ENCODE assay signal across 17 mouse cellular contexts in genomic region chr10:67065927-67066326, GRCm38 (mm10). TPM values are rescaled to one million over a fixed set of nuclear protein-coding genes. Genes with fewer than 3 reads are reported as not detected.
A peak's percentile ranks its signal among the peaks of the same experiment; 100 is the strongest.
DNase-seq lines count a peak whose midpoint lies in the region; ATAC-seq and TF ChIP-seq lines count a peak whose summit lies in the region.
"Had no signal": no experiment of that assay in that cellular context is flagged by ENCODE, and none has a peak within 500 bp of the region (broad histone marks: within the 10 kb centered on the region; RNA-seq: fewer than 3 reads in every experiment).

No protein-coding gene starts in this region.

- no peak overlapping the region for H3K4me3 ChIP-seq in heart, postnatal 0 days (ENCODE audit: low read depth, low read length)
- no peak overlapping the region for H3K4me3 ChIP-seq in heart, adult 2 months
- no peak overlapping the region for H3K4me3 ChIP-seq in forebrain, embryonic 16.5 days (replicated peaks; ENCODE audit: low read length)
- H3K4me3 ChIP-seq in hindbrain, postnatal 0 days (ENCODE audit: low read length), result no peak overlapping the region
- H3K4me3 ChIP-seq in neural tube, embryonic 13.5 days, result no peak overlapping the region
- H3K4me3 ChIP-seq: left cerebral cortex, adult 2 months; limb, embryonic 15.5 days had no signal

- no peak overlapping the region for H3K4me2 ChIP-seq in heart, postnatal 0 days (ENCODE audit: low read depth, low read length)
- H3K4me2 ChIP-seq in forebrain, embryonic 16.5 days (ENCODE audit: low read length), result no peak overlapping the region
- no peak overlapping the region for H3K4me2 ChIP-seq in hindbrain, postnatal 0 days (ENCODE audit: low read depth, low read length)
- H3K4me2 ChIP-seq in neural tube, embryonic 13.5 days, result no peak overlapping the region
- H3K4me2 ChIP-seq: limb, embryonic 15.5 days; lung, embryonic 14.5 days had no signal

- H3K9ac ChIP-seq in heart, postnatal 0 days (replicated peaks; ENCODE audit: low read depth, low read length), result no peak overlapping the region
- no peak overlapping the region for H3K9ac ChIP-seq in heart, adult 2 months (ENCODE audit: low read depth, low read length)
- H3K9ac ChIP-seq in forebrain, embryonic 16.5 days (replicated peaks; ENCODE audit: low read depth, low read length), result no peak overlapping the region
- no peak overlapping the region for H3K9ac ChIP-seq in hindbrain, postnatal 0 days (replicated peaks; ENCODE audit: low read length)
- 0 out of 2 replicates have a peak overlapping the region, but pooled peaks have one; percentile 1 for H3K9ac ChIP-seq in neural tube, embryonic 13.5 days
- H3K9ac ChIP-seq: limb, embryonic 15.5 days; lung, embryonic 14.5 days had no signal

- 0 out of 2 replicates have a peak, but pooled peaks have one; percentile 8 for ATAC-seq in heart, postnatal 0 days (ENCODE audit: insufficient read depth, low read depth)
- ATAC-seq in forebrain, embryonic 16.5 days, result peak; percentile 48; the same call in 1 of the 2 replicates
- ATAC-seq in hindbrain, postnatal 0 days, result 0 out of 2 replicates have a peak, but pooled peaks have one; percentile 31
- peak; percentile 72 for ATAC-seq in neural tube, embryonic 13.5 days (ENCODE audit: low read depth)

- no peaks in the 10 kb centered on the region for H3K9me3 ChIP-seq in heart, postnatal 0 days (replicated peaks; ENCODE audit: control insufficient read depth, low read length)
- no peaks in the 10 kb centered on the region for H3K9me3 ChIP-seq in forebrain, embryonic 16.5 days (ENCODE audit: control insufficient read depth, low read length)
- H3K9me3 ChIP-seq in hindbrain, postnatal 0 days (ENCODE audit: low read length), result no peaks in the 10 kb centered on the region
- H3K9me3 ChIP-seq in neural tube, embryonic 13.5 days, result no peaks in the 10 kb centered on the region
- H3K9me3 ChIP-seq: limb, embryonic 15.5 days had no signal

- peaks cover 22% of the 10 kb centered on the region for H3K4me1 ChIP-seq in heart, postnatal 0 days (ENCODE audit: control insufficient read depth, insufficient read depth)
- peaks cover 14% of the 10 kb centered on the region for H3K4me1 ChIP-seq in heart, adult 2 months (ENCODE audit: control insufficient read depth, insufficient read depth, low read length)
- peaks cover 23% of the 10 kb centered on the region for H3K4me1 ChIP-seq in forebrain, embryonic 16.5 days (replicated peaks; ENCODE audit: control insufficient read depth, insufficient read depth, low read length)
- no peaks in the 10 kb centered on the region for H3K4me1 ChIP-seq in hindbrain, postnatal 0 days (ENCODE audit: insufficient read depth, low read length)
- H3K4me1 ChIP-seq in neural tube, embryonic 13.5 days (replicated peaks), result peaks cover 41% of the 10 kb centered on the region

- H3K27ac ChIP-seq in heart, postnatal 0 days (ENCODE audit: low read depth), result peak overlapping the region; percentile 40
- no peak overlapping the region; the same call in 1 of the 2 replicates for H3K27ac ChIP-seq in heart, adult 2 months
- no peak overlapping the region for H3K27ac ChIP-seq in forebrain, embryonic 16.5 days (ENCODE audit: low read length)
- H3K27ac ChIP-seq in hindbrain, postnatal 0 days, result peak overlapping the region; percentile 9; the same call in 1 of the 2 replicates
- peak overlapping the region; percentile 83 for H3K27ac ChIP-seq in neural tube, embryonic 13.5 days (replicated peaks)
- H3K27ac ChIP-seq: left cerebral cortex, adult 2 months; limb, embryonic 15.5 days had no signal

- H3K36me3 ChIP-seq in heart, postnatal 0 days (replicated peaks; ENCODE audit: control insufficient read depth, insufficient read depth, low read length), result no peaks in the 10 kb centered on the region
- H3K36me3 ChIP-seq in heart, adult 2 months (ENCODE audit: control insufficient read depth, insufficient read depth, low read length), result peaks cover 7% of the 10 kb centered on the region
- H3K36me3 ChIP-seq in forebrain, embryonic 16.5 days (ENCODE audit: control insufficient read depth, insufficient read depth), result no peaks in the 10 kb centered on the region
- no peaks in the 10 kb centered on the region for H3K36me3 ChIP-seq in hindbrain, postnatal 0 days (ENCODE audit: insufficient read depth, low read length)
- no peaks in the 10 kb centered on the region for H3K36me3 ChIP-seq in neural tube, embryonic 13.5 days
- H3K36me3 ChIP-seq: limb, embryonic 15.5 days had no signal

- no peak for DNase-seq in heart, postnatal 0 days (ENCODE audit: low spot score)
- no peak for DNase-seq in heart, adult 2 months
- DNase-seq in hindbrain, postnatal 0 days (ENCODE audit: low spot score), result no peak
- DNase-seq in adrenal gland, postnatal 10 days, result no peak
- DNase-seq in kidney, adult 18-20 months, result no peak
- DNase-seq in right cerebral cortex, adult 2 months (ENCODE audit: low spot score in 2 of 2), result no peak
- DNase-seq: adrenal gland, postnatal 14 days; cerebellum, postnatal 36 days; gastrocnemius, postnatal 25 days; kidney, adult 2 months; lung, embryonic 14.5 days; right cerebral cortex, adult 18-20 months had no signal

- intact Hi-C loops in heart, adult 2 months (cut with DNase I), result no loop called here

- TF ChIP-seq EP300 in heart, postnatal 0 days (IDR thresholded peaks at IDR 0.05; ENCODE audit: low read depth), result no peak
- TF ChIP-seq EP300 in heart, adult 2 months (IDR thresholded peaks at IDR 0.05; ENCODE audit: insufficient read depth, low read depth, low read length), result no peak

- 57% methylated on average over 5 of the region's 5 CpGs for WGBS in heart, postnatal 0 days
- WGBS in heart, adult 2 months, result 53% methylated on average over 5 of the region's 5 CpGs
- 38% methylated on average over 5 of the region's 5 CpGs for WGBS in forebrain, embryonic 16.5 days
- 16% methylated on average over 5 of the region's 5 CpGs for WGBS in hindbrain, postnatal 0 days
- 22% methylated on average over 5 of the region's 5 CpGs for WGBS in neural tube, embryonic 13.5 days

- TF ChIP-seq CTCF in heart, postnatal 0 days (IDR thresholded peaks at IDR 0.05; ENCODE audit: low read depth), result no peak
- TF ChIP-seq CTCF in heart, adult 2 months (IDR thresholded peaks at IDR 0.05), result no peak
- no peak for TF ChIP-seq CTCF in hindbrain, postnatal 0 days (IDR thresholded peaks at IDR 0.05; ENCODE audit: low read depth)

- H3K27me3 ChIP-seq in heart, postnatal 0 days (ENCODE audit: control insufficient read depth, insufficient read depth, low read length), result no peaks in the 10 kb centered on the region
- H3K27me3 ChIP-seq in heart, adult 2 months (ENCODE audit: control insufficient read depth, insufficient read depth, low read length), result no peaks in the 10 kb centered on the region
- H3K27me3 ChIP-seq in forebrain, embryonic 16.5 days (replicated peaks; ENCODE audit: control insufficient read depth, insufficient read depth, low read length), result no peaks in the 10 kb centered on the region
- H3K27me3 ChIP-seq in hindbrain, postnatal 0 days (ENCODE audit: insufficient read depth, low read length), result no peaks in the 10 kb centered on the region
- H3K27me3 ChIP-seq in neural tube, embryonic 13.5 days, result no peaks in the 10 kb centered on the region
- H3K27me3 ChIP-seq: limb, embryonic 15.5 days had no signal

- peaks cover 5% of the 10 kb centered on the region; the same call in 1 of the 2 replicates for H3K79me2 ChIP-seq in heart, adult 2 months (replicated peaks; ENCODE audit: control insufficient read depth, insufficient read depth, low read length)

- TF ChIP-seq POLR2A in heart, adult 2 months (IDR thresholded peaks at IDR 0.05; ENCODE audit: insufficient read depth, low read depth, low read length), result no peak

RNA-seq across cellular contexts. Expression of gene Jmjd1c, which starts 30.0 kb away (rescaled TPM):
- 42.4 and 55.3 TPM in 2 replicates for total RNA-seq in heart, postnatal 0 days (2014; rRNA removed; ENCODE audit: low replicate concordance)
- polyA plus RNA-seq in heart, postnatal 0 days (2015; fragmentation: Nextera tagmentation; extraction: Ambion mirVana), result 28.1 and 29.0 TPM in 2 replicates
- total RNA-seq in heart, adult 2 months (2021), result 10 to 100 TPM; 34.5 to 36.8 TPM
- 8.5 and 14.7 TPM in 2 replicates for polyA plus RNA-seq in heart, adult 2 months (2012; rRNA removed)
- polyA plus RNA-seq in forebrain, embryonic 16.5 days (2015; fragmentation: Nextera tagmentation; extraction: Ambion mirVana), result 51.8 and 55.2 TPM in 2 replicates
- 53.7 and 54.1 TPM in 2 replicates for total RNA-seq in hindbrain, postnatal 0 days (2014; rRNA removed)
- 45.4 and 45.6 TPM in 2 replicates for polyA plus RNA-seq in hindbrain, postnatal 0 days (2015; fragmentation: Nextera tagmentation; extraction: Ambion mirVana)
- polyA plus RNA-seq in neural tube, embryonic 13.5 days (2015; fragmentation: Nextera tagmentation; extraction: Ambion mirVana), result 51.4 and 52.4 TPM in 2 replicates
- 10 to 100 TPM; 47.1 to 64.6 TPM for total RNA-seq in adrenal gland, postnatal 10 days (2021)

RNA-seq across cellular contexts. Expression of gene Reep3, which starts 30.8 kb away (rescaled TPM):
- total RNA-seq in heart, postnatal 0 days (2014; rRNA removed; ENCODE audit: low replicate concordance), result 24.0 and 26.6 TPM in 2 replicates
- polyA plus RNA-seq in heart, postnatal 0 days (2015; fragmentation: Nextera tagmentation; extraction: Ambion mirVana), result 25.6 and 26.8 TPM in 2 replicates
- total RNA-seq in heart, adult 2 months (2021), result 10 to 100 TPM; 19.7 to 20.2 TPM
- 14.9 and 27.7 TPM in 2 replicates for polyA plus RNA-seq in heart, adult 2 months (2012; rRNA removed)
- polyA plus RNA-seq in forebrain, embryonic 16.5 days (2015; fragmentation: Nextera tagmentation; extraction: Ambion mirVana), result 34.9 and 39.3 TPM in 2 replicates
- 33.9 and 35.5 TPM in 2 replicates for total RNA-seq in hindbrain, postnatal 0 days (2014; rRNA removed)
- polyA plus RNA-seq in hindbrain, postnatal 0 days (2015; fragmentation: Nextera tagmentation; extraction: Ambion mirVana), result 36.2 and 37.5 TPM in 2 replicates
- polyA plus RNA-seq in neural tube, embryonic 13.5 days (2015; fragmentation: Nextera tagmentation; extraction: Ambion mirVana), result 54.6 and 61.1 TPM in 2 replicates
- total RNA-seq in adrenal gland, postnatal 10 days (2021), result 10 to 100 TPM; 45.8 to 46.9 TPM
- total RNA-seq: MEL had no signal

Comparison
In these comparisons a context has a peak if more than half of its experiments do, and no peak if none do; other contexts are left out.
1. H3K27ac ChIP-seq: peak in heart, postnatal 0 days (single experiment), hindbrain, postnatal 0 days (single experiment) and neural tube, embryonic 13.5 days (single experiment); none in heart, adult 2 months (single experiment) and forebrain, embryonic 16.5 days (single experiment).
2. ATAC-seq: peak in every context shown above with its lines; median percentile 72 in neural tube, embryonic 13.5 days; 48 in forebrain, embryonic 16.5 days; 31 in hindbrain, postnatal 0 days; 8 in heart, postnatal 0 days.